Mouse (Mus musculus) heart, adult 2 months (tissue): Measurements from ENCODE around the gene Fgg. TPM values are rescaled to one million over a fixed set of nuclear protein-coding genes. Genes with fewer than 3 reads are reported as not detected.

Source experiments
- DNase-seq, 2 experiments: peaks; one replicate each; pipeline ENCODE4 v3.0.0; 2021
- H3K27ac ChIP-seq: fragments of 200-600 bp; 2 replicates; pipeline ENCODE4 v1.8.1; 2022
- H3K27me3 ChIP-seq: fragments of 200-500 bp; 2 replicates; pipeline ENCODE4 v1.6.1; 2012; ENCODE audit warnings: mild to moderate bottlenecking, low read length, inconsistent platforms, mixed read lengths; ENCODE audit not compliant: control insufficient read depth, insufficient read depth
- H3K36me3 ChIP-seq: fragments of 200-500 bp; 2 replicates; pipeline ENCODE4 v1.6.1; 2012; ENCODE audit warnings: low read length, inconsistent platforms; ENCODE audit not compliant: control insufficient read depth, insufficient read depth
- H3K4me1 ChIP-seq: fragments of 200-500 bp; 2 replicates; pipeline ENCODE4 v1.6.1; 2011; ENCODE audit warnings: low read length; ENCODE audit not compliant: control insufficient read depth, insufficient read depth
- H3K4me3 ChIP-seq: fragments of 200-600 bp; 2 replicates; pipeline ENCODE4 v1.8.1; 2022
- H3K79me2 ChIP-seq: fragments of 200-500 bp; replicated peaks from 2 replicates; pipeline ENCODE4 v1.6.1; 2012; ENCODE audit warnings: mild to moderate bottlenecking, inconsistent platforms, low read length, moderate library complexity, mixed read lengths; ENCODE audit not compliant: control insufficient read depth, insufficient read depth
- H3K9ac ChIP-seq: fragments of 200-500 bp; 2 replicates; pipeline ENCODE4 v1.6.1; 2012; ENCODE audit warnings: low read depth, mild to moderate bottlenecking, control low read depth, inconsistent platforms, low read length, mixed read lengths
- CTCF ChIP-seq: fragments of 200-600 bp; IDR thresholded peaks from 2 replicates; pipeline ENCODE4 v1.8.1; 2022; ENCODE audit warnings: antibody characterized with exemption, mild to moderate bottlenecking, moderate library complexity
- EP300 ChIP-seq: fragments of 200-500 bp; IDR thresholded peaks from 2 replicates; pipeline ENCODE4 v1.6.1; 2011; ENCODE audit warnings: low read depth, low read length, control low read depth; ENCODE audit not compliant: insufficient read depth
- POLR2A ChIP-seq: fragments of 200-500 bp; IDR thresholded peaks from 2 replicates; pipeline ENCODE4 v1.6.1; 2011; ENCODE audit warnings: mild to moderate bottlenecking, low read depth, low read length, control low read depth; ENCODE audit not compliant: insufficient read depth
- WGBS: fragments of 180-500 bp; shearing (Covaris S2); methylation state at CpG from one replicate; pipeline ENCODE4 v1.1.7; 2018; 5-methylcytosine and 5-hydroxymethylcytosine counted together
- intact Hi-C: fragments of 180-260 bp; cut with DNase I; formaldehyde crosslinking; loops from one replicate; pipeline ENCODE4 v1.15.1; 2025
- polyA plus RNA-seq: library from polyadenylated mRNA; depleted of rRNA; stranded (reverse); fragments of >200 nt; gene quantifications from 2 replicates; pipeline ENCODE4 v1.2.3, GENCODE M21; 2012
- total RNA-seq, 2 experiments: library from RNA; stranded (reverse); gene quantifications; 2 replicates each; pipeline ENCODE4 v1.2.3; 2021

The Fgg gene
- total and polyA plus RNA-seq, 3 experiments: 0.10 TPM; not detected in 2

DNA sequence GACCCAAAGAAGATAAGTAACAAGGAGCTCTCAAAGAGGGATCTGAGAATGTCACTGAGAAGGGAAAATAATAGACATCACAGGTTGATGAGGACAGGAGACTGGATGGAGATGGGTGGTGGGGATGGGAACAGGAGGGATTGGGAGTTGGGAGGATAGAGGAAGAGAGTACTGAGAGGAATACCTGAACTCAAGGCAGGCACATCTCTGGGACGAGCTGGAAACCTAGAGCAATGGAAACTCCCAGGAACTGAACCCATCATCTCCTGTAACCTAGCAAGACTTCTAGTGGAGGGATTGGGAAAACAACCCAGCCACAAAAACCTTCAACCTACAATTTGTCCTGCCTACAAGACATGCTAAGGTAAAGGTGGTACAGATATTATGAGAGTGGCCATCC is 8.7 kb downstream of the Fgg start:
- H3K9ac ChIP-seq: no peak overlapping the region
- 60% methylated on average over 1 of the region's 1 CpGs for WGBS
- no peaks in the 10 kb centered on the region for H3K79me2 ChIP-seq
- H3K4me3 ChIP-seq: no peak overlapping the region
- no peak for DNase-seq
- H3K27ac ChIP-seq: no peak overlapping the region
- no peaks in the 10 kb centered on the region for H3K36me3 ChIP-seq
- H3K27me3 ChIP-seq: no peaks in the 10 kb centered on the region
- H3K4me1 ChIP-seq: no peaks in the 10 kb centered on the region
- TF ChIP-seq POLR2A (no peak), EP300 (no peak), CTCF (no peak)
- intact Hi-C loops: no loop called here

DNA sequence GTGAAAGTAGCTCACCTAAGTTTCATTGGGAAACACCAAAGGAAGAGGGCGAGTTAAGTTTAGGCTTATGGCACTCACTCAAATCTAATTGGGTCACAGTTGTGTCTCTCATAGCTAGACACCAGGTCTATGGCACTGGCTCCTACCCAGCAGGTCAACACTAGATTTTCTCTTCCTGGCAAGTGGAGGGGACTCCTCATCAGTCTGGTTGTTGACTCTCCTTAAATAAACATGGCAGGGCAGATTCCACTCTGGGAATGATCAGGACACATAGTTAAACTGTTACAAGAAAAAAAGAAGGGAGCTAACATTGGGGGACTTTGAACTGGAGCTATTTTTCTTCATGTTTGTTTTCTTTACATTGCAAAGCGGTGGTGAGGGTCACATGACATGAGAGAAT is 12.9 kb downstream of the Fgg start:
- WGBS: 79% methylated on average over 2 of the region's 2 CpGs

DNA sequence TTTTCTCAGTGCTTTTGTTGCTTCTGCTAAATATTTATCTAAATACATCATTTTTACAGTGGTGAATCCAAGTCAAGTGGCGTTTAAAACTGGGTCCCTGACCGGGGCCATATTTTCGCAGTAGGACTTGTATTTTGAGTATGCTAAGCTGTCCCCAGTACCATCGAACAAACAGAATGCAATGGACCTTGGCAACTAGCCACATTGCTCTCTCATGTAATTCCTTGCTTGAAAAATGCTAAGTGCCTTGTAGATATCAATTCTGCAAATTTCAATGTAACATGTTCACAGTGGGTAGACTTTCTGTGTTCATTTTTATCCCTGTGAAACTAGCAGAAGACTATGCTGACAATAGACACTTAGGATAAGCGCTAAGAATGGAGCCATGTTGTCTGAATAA is 13.7 kb downstream of the Fgg start:
- WGBS: 82% methylated on average over 5 of the region's 5 CpGs
- TF ChIP-seq POLR2A: no peak
- no peak for TF ChIP-seq CTCF
- no peak for TF ChIP-seq EP300
- no peak for DNase-seq
- no peak overlapping the region for H3K4me3 ChIP-seq
- H3K27me3 ChIP-seq: no peaks in the 10 kb centered on the region
- H3K79me2 ChIP-seq: no peaks in the 10 kb centered on the region
- H3K9ac ChIP-seq: no peak overlapping the region
- no peaks in the 10 kb centered on the region for H3K4me1 ChIP-seq
- H3K36me3 ChIP-seq: no peaks in the 10 kb centered on the region
- intact Hi-C loops: no loop called here
- H3K27ac ChIP-seq: no peak overlapping the region

More for the DNA sequence above, 12.9 kb downstream of the Fgg start:
- Histone ChIP-seq H3K36me3 (no peaks in the 10 kb centered on the region), H3K79me2 (no peaks in the 10 kb centered on the region), H3K27me3 (no peaks in the 10 kb centered on the region), H3K4me1 (no peaks in the 10 kb centered on the region), H3K9ac (no peak overlapping the region), H3K4me3 (no peak overlapping the region), H3K27ac (no peak overlapping the region)
- TF ChIP-seq EP300: no peak
- TF ChIP-seq POLR2A: no peak
- TF ChIP-seq CTCF: no peak
- no peak for DNase-seq
- intact Hi-C loops: no loop called here

DNA sequence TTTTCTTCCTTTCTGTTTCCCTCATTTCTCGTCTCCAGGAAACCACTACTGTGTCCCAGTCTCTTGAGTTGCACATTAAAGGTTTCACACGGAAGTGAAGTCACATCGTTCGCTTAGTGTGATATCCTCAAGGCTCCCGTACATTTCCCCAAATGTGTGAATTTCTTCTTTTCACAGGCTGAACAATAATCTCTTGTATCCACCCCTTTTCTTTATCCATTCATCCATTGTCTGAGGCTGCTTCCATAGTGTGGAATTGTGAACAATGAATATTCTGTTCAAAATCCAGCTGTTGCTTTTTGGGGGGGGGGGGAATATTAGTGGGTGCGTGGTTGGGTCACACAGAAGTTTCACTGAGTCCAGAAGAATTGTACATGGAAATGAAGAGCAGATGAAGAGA is 17.5 kb downstream of the Fgg start:
- Histone ChIP-seq H3K4me3 (no peak overlapping the region), H3K79me2 (no peaks in the 10 kb centered on the region), H3K4me1 (no peaks in the 10 kb centered on the region), H3K36me3 (no peaks in the 10 kb centered on the region), H3K9ac (no peak overlapping the region), H3K27me3 (no peaks in the 10 kb centered on the region), H3K27ac (no peak overlapping the region)
- intact Hi-C loops: no loop called here
- DNase-seq: no peak
- 73% methylated on average over 6 of the region's 6 CpGs for WGBS
- TF ChIP-seq POLR2A (no peak), EP300 (no peak), CTCF (no peak)

DNA sequence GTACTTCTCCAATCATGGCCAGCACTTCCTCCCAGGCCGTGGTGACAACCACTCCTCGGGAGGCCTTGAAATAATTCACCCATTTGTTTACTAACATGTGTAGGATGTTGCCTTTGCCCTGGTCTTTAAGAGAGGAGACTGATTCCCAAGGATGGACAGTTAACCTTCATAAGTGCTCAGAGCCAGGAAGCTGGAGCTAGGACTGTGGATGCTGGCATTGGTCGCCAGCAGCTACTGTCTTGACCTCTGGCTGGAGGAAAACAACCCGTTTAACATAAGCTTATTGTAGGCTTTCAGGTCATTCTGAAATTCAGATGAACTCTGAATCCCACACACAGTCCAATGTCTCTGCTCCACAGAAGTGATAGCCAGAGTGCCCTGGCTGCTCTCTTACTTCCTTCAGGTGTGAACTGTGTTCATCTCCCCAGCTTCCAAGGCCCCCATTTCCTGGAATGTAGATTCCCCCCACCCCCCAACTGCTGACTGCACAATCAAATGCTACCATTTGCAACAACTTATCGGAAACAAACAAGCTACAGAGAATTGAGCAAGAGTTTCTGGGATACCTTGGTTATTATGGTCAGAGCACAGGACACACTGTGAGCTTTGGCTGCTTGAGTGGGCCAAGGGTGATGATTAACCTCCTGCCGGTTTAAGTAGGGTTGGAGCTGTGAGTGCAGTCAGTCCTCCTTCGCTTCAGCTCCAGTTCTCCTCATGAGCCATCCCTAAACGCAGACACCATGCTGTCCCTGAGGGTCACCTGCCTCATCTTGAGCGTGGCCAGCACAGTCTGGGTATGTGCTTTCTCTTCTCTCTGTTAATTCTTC is 18.2 kb downstream of the Fgg start, which contains the start of gene Fga:
Gene Fga (plus strand): TSS at position 602 of the 827 bp plus-strand sequence.
- DNase-seq: no peak
- intact Hi-C loops: no loop called here
- 72% methylated on average over 9 of the region's 9 CpGs for WGBS

DNA sequence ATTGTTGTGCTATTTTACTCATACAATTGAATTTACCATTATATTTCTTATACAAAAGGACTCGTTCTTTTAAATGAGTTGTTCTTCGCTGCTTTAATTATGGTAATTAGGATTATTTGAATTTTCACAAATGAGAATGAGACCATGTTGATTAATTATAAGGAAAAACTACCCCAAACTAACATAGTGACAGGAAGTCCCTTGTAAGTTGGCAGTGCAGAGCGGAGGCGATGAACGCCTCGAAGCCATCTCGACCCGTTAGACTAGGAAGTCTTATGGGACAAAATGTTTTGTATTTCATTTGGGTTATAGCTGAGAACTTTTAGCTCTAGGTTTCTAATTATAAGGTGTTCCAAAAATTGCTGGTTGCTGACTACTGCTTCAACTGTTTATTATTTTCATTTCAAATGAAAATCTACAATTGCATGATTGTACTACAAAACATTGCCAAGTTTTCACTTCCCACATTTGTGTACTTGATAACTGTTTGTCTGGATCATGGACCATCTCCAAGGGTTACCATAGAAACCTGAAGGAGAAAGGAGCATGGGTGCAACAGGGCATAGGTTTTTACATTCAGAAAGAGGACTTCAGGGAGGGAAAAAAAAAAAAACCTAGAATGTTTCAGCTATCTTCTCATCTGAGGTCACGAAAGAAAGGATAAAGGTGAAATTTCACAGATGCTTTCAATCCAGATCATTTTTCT is 20.2 kb downstream of the Fgg start:
- 84% methylated on average over 9 of the region's 9 CpGs for WGBS

More for the DNA sequence above, 18.2 kb downstream of the Fgg start, which contains the start of gene Fga:
- Histone ChIP-seq H3K79me2 (no peaks in the 10 kb centered on the region), H3K27me3 (no peaks in the 10 kb centered on the region), H3K36me3 (no peaks in the 10 kb centered on the region), H3K27ac (no peak within 1 kb of the TSS), H3K4me3 (no peak within 1 kb of the TSS), H3K4me1 (no peaks in the 10 kb centered on the region), H3K9ac (no peak within 1 kb of the TSS)
- TF ChIP-seq CTCF (no peak), POLR2A (no peak), EP300 (no peak)

More for the DNA sequence above, 20.2 kb downstream of the Fgg start:
- no peaks in the 10 kb centered on the region for H3K4me1 ChIP-seq
- H3K27ac ChIP-seq: no peak overlapping the region
- H3K4me3 ChIP-seq: no peak overlapping the region
- no peak overlapping the region for H3K9ac ChIP-seq
- DNase-seq: no peak
- intact Hi-C loops: no loop called here
- TF ChIP-seq POLR2A: no peak
- no peak for TF ChIP-seq EP300
- TF ChIP-seq CTCF: no peak
- no peaks in the 10 kb centered on the region for H3K27me3 ChIP-seq
- no peaks in the 10 kb centered on the region for H3K79me2 ChIP-seq
- no peaks in the 10 kb centered on the region for H3K36me3 ChIP-seq
